Mouse (Mus musculus): ENCODE results near the gene Sparcl1. TPM values are rescaled to one million over a fixed set of nuclear protein-coding genes. Genes with fewer than 3 reads are reported as not detected.

The Sparcl1 gene
- polyA plus RNA-seq (2015; fragmentation: Nextera tagmentation; extraction: Ambion mirVana) = 56.7 and 79.2 TPM in 2 replicates

DNA sequence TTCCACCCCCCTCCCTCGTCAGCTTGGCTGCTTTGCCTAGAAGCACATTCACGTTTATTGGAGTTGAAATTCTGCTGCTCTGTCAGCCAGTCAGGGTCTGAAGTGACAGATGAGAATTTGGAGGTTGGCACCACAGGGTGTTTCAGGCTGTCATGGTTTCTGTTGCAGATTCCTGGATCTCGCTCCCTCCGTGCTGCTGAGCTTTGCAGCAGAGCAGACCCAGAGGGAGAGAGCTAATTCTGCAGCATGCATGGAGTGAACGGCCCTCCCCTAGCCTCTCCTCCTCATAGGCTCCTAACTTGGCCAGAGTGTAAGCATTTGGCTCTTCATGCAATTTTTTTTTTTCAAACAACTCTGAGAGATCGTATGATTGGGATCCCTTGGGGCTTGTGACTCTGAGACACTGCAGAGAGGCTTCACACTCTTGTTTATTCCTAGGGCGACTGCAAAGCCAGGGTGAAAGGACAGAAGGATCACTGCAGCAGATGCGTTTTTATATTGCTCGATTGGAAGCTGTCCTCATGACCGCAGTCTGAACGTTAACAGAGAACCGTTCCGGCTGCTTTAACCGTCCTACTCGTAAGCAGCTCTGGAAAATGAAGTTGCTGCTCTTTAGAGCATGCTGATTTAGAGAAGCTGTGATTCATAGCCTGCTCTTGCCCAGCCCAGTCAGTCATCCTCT lies at the start of gene Sparcl1:
Gene Sparcl1 (minus strand): TSS at position 243 of the 682 bp plus-strand sequence.
- ATAC-seq (ENCODE audit: low FRiP score, low TSS enrichment) = peak; percentile 57
- Histone ChIP-seq H3K36me3 (ENCODE audit: insufficient read depth, low read length) (no peaks in the 10 kb centered on the region), H3K4me1 (ENCODE audit: insufficient read depth, low read length) (peaks cover 53% of the 10 kb centered on the region), H3K9me3 (ENCODE audit: low read length) (no peaks in the 10 kb centered on the region), H3K9ac (replicated peaks; ENCODE audit: low read length) (peak within 1 kb of the TSS; percentile 61), H3K4me2 (replicated peaks; ENCODE audit: low read depth, low read length) (peak within 1 kb of the TSS; percentile 52), H3K4me3 (ENCODE audit: low read length) (peak within 1 kb of the TSS; percentile 37), H3K27ac (ENCODE audit: low read length) (peak within 1 kb of the TSS; percentile 86), H3K27me3 (ENCODE audit: insufficient read depth, low read length) (no peaks in the 10 kb centered on the region)
- 12% methylated on average over 15 of the region's 15 CpGs for WGBS

DNA sequence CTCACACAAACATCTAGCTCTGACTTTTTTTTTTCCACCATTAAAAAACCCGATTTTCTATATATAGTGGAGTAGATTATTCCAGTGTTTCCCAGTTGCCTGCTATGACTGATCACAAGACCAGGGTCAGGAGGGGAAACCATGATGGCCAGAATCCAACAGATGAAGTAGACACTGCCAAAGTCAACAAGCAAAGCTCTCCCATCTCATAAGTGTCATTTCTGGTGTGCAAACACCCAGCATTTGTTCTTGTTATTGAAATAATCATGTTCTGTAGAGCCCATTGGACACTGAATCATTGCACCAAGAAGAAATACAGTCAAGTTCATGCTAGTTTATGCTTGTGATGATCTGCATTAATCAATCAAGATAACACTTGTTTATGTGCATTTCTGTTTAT lies 47.9 kb upstream of the Sparcl1 start:
- H3K4me3 ChIP-seq (ENCODE audit: low read length) = no peak overlapping the region
- WGBS = 60% methylated on average over 1 of the region's 1 CpGs
- peak; percentile 70; the same call in 1 of the 2 replicates for ATAC-seq (ENCODE audit: low FRiP score, low TSS enrichment)

DNA sequence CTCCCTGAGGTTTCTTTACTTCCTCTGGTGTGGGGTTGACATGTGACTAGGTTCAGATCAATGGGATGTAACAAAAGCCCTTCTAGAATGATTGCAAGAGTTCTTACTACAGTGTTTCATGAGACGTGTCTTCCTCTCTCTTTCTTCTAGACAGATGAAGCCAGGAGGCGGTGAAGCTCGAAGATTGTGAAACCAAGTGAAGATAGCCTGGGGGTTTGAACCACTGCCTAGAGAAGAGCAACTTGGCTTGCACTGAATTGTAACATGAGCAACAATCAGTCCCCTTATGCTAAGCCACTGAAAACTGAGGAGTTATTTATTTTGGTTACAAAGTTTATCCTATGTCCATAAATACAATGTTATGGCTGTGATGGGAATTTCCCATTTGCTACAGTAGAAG lies 47.0 kb upstream of the Sparcl1 start:
- no peak for ATAC-seq (ENCODE audit: low FRiP score, low TSS enrichment)
- no peak overlapping the region for H3K4me3 ChIP-seq (ENCODE audit: low read length)
- no peak overlapping the region for H3K27ac ChIP-seq (ENCODE audit: low read length)
- WGBS = 78% methylated on average over 3 of the region's 3 CpGs
- no peaks in the 10 kb centered on the region for H3K4me1 ChIP-seq (ENCODE audit: insufficient read depth, low read length)
- H3K9ac ChIP-seq (replicated peaks; ENCODE audit: low read length) = no peak overlapping the region
- no peak overlapping the region for H3K4me2 ChIP-seq (replicated peaks; ENCODE audit: low read depth, low read length)
- H3K36me3 ChIP-seq (ENCODE audit: insufficient read depth, low read length) = no peaks in the 10 kb centered on the region
- H3K27me3 ChIP-seq (ENCODE audit: insufficient read depth, low read length) = no peaks in the 10 kb centered on the region
- H3K9me3 ChIP-seq (ENCODE audit: low read length) = no peaks in the 10 kb centered on the region

More for the DNA sequence above, 47.9 kb upstream of the Sparcl1 start:
- H3K27ac ChIP-seq (ENCODE audit: low read length) = no peak overlapping the region
- H3K4me1 ChIP-seq (ENCODE audit: insufficient read depth, low read length) = no peaks in the 10 kb centered on the region
- H3K36me3 ChIP-seq (ENCODE audit: insufficient read depth, low read length) = no peaks in the 10 kb centered on the region
- H3K9ac ChIP-seq (replicated peaks; ENCODE audit: low read length) = no peak overlapping the region
- no peaks in the 10 kb centered on the region for H3K27me3 ChIP-seq (ENCODE audit: insufficient read depth, low read length)
- no peaks in the 10 kb centered on the region for H3K9me3 ChIP-seq (ENCODE audit: low read length)
- no peak overlapping the region for H3K4me2 ChIP-seq (replicated peaks; ENCODE audit: low read depth, low read length)

DNA sequence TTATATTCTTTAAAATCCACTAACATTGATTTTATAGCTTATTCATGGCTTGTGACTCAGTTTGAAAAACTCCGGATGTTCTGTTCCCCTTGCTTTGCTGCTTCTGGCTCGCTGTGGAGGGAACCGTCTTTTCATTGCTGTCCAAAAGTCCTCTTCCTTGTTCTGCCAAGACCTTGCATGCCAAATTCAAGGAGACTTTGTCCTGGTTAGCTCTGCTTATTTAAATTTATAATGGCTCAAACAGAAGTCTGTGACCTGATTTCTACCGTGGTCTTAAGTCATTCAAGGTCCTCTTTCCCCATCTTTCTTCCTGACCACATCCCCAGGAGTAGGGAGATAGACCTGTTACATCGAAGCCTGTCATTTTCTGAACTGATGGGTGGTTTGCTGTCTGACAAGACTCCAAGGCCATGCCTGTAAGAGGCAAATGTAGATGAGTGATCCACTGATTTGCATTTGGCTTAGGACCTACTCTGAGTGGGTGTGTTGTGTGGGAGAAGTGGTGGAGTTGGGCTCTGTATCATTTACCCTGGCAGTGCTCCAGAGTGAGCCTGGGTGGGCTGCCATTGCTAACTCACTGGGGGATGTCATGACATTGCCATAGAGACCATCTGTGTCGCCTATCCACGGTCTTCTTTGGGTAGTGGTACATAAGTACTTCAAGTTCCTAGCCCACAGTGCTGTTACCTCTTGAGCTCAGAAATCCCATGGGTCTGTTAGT lies 45.0 kb upstream of the Sparcl1 start:
- no peaks in the 10 kb centered on the region for H3K9me3 ChIP-seq (ENCODE audit: low read length)
- H3K27me3 ChIP-seq (ENCODE audit: insufficient read depth, low read length) = no peaks in the 10 kb centered on the region
- H3K9ac ChIP-seq (replicated peaks; ENCODE audit: low read length) = no peak overlapping the region
- H3K4me2 ChIP-seq (replicated peaks; ENCODE audit: low read depth, low read length) = no peak overlapping the region
- 78% methylated on average over 7 of the region's 7 CpGs for WGBS
- no peaks in the 10 kb centered on the region for H3K4me1 ChIP-seq (ENCODE audit: insufficient read depth, low read length)
- H3K27ac ChIP-seq (ENCODE audit: low read length) = no peak overlapping the region
- no peak overlapping the region for H3K4me3 ChIP-seq (ENCODE audit: low read length)
- H3K36me3 ChIP-seq (ENCODE audit: insufficient read depth, low read length) = no peaks in the 10 kb centered on the region
- no peak for ATAC-seq (ENCODE audit: low FRiP score, low TSS enrichment)

DNA sequence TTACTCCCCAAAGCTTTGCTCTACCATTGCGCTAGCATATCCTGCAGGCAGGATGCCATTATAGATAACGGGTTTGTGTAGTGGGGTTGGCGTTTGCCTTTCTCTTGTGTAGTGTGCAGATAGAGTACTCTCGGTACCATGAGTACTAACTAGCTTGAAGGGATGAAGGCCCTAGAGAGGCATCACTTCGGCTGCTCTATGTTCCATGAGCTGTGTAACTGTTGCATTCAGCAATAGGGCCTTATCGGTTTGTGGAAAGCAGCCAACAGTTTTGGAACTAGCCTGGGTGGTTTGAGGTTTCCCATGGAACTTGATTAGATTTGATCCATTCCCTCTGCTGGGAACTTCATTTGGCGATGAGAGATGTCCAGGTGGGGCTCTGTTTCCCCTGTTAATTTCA lies 44.2 kb upstream of the Sparcl1 start:
- no peaks in the 10 kb centered on the region for H3K4me1 ChIP-seq (ENCODE audit: insufficient read depth, low read length)
- H3K9ac ChIP-seq (replicated peaks; ENCODE audit: low read length) = no peak overlapping the region
- H3K27ac ChIP-seq (ENCODE audit: low read length) = no peak overlapping the region
- 92% methylated on average over 7 of the region's 7 CpGs for WGBS
- no peaks in the 10 kb centered on the region for H3K9me3 ChIP-seq (ENCODE audit: low read length)
- no peak overlapping the region for H3K4me3 ChIP-seq (ENCODE audit: low read length)
- no peak overlapping the region for H3K4me2 ChIP-seq (replicated peaks; ENCODE audit: low read depth, low read length)
- no peaks in the 10 kb centered on the region for H3K36me3 ChIP-seq (ENCODE audit: insufficient read depth, low read length)
- H3K27me3 ChIP-seq (ENCODE audit: insufficient read depth, low read length) = no peaks in the 10 kb centered on the region
- no peak for ATAC-seq (ENCODE audit: low FRiP score, low TSS enrichment)

DNA sequence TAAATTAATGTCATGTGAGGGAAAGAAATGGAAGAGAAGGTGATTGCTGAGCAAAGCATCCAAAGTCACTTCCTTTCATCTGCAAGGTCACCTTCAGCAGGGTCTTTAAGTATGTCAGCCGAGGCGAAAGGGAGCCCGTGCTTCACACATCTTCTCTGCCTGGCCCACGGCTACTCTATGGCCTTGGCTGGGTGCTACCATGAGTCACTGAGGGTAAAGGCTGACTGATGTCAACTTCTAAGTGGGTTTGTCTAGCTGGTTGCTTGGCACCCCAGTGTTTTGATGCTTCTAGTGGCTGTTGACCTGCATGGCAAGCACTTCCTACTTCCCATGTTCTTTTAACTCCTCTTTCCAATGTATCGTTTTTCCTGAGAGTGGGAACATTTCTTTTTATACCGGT lies 36.7 kb upstream of the Sparcl1 start:
- H3K4me2 ChIP-seq (replicated peaks; ENCODE audit: low read depth, low read length) = no peak overlapping the region
- ATAC-seq (ENCODE audit: low FRiP score, low TSS enrichment) = no peak

DNA sequence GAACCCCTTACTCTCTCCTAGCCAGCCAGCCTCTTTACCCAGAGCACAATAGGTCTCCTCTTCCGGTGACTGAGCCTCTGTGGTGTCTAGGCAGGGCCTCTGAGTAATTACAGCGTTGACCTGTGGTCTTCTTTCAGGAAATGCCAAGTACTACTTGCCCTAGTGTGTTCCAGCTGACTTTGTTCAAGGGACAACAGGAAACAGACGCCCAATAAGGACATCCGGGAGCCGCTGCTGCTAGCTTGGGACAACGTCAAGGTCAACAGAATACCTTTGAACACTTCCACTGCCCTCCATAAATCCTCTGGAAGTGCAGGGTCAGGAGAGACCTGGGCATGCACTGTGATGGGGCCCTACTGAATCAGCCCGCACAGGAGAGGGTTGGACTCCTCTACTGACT lies 35.8 kb upstream of the Sparcl1 start:
- peaks cover 7% of the 10 kb centered on the region; the same call in 1 of the 2 replicates for H3K4me1 ChIP-seq (ENCODE audit: insufficient read depth, low read length)
- H3K4me2 ChIP-seq (replicated peaks; ENCODE audit: low read depth, low read length) = no peak overlapping the region
- H3K36me3 ChIP-seq (ENCODE audit: insufficient read depth, low read length) = no peaks in the 10 kb centered on the region
- 17% methylated on average over 7 of the region's 7 CpGs for WGBS
- H3K27ac ChIP-seq (ENCODE audit: low read length) = peak overlapping the region; percentile 30; the same call in 1 of the 2 replicates
- no peak overlapping the region for H3K9ac ChIP-seq (replicated peaks; ENCODE audit: low read length)
- no peak overlapping the region for H3K4me3 ChIP-seq (ENCODE audit: low read length)
- no peaks in the 10 kb centered on the region for H3K9me3 ChIP-seq (ENCODE audit: low read length)
- H3K27me3 ChIP-seq (ENCODE audit: insufficient read depth, low read length) = no peaks in the 10 kb centered on the region
- peak; percentile 85 for ATAC-seq (ENCODE audit: low FRiP score, low TSS enrichment)

More for the DNA sequence above, 36.7 kb upstream of the Sparcl1 start:
- Histone ChIP-seq H3K9me3 (ENCODE audit: low read length) (no peaks in the 10 kb centered on the region), H3K4me1 (ENCODE audit: insufficient read depth, low read length) (peaks cover 7% of the 10 kb centered on the region; the same call in 1 of the 2 replicates), H3K9ac (replicated peaks; ENCODE audit: low read length) (no peak overlapping the region), H3K27ac (ENCODE audit: low read length) (no peak overlapping the region), H3K4me3 (ENCODE audit: low read length) (no peak overlapping the region), H3K36me3 (ENCODE audit: insufficient read depth, low read length) (no peaks in the 10 kb centered on the region), H3K27me3 (ENCODE audit: insufficient read depth, low read length) (no peaks in the 10 kb centered on the region)
- 89% methylated on average over 6 of the region's 6 CpGs for WGBS

DNA sequence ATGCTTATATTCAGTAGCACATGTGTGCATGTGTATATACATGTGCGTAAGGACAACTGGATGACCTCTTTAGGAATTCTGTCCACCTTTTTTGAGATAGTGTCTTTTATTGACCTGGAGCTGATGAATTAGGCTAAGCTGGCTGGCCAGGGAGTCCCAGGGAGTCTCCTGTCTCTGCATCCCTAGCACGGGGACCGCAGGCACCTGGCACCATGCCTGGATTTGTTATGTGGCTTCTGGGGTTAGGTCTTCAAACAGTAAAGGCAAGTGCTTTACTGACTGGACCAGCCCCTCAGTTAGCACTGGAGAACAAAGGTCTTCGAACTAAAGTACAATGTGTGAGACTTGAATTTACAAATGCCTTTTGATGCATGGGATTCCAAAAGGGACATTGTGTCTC lies 30.5 kb upstream of the Sparcl1 start:
- Histone ChIP-seq H3K4me1 (ENCODE audit: insufficient read depth, low read length) (peaks cover 2% of the 10 kb centered on the region; the same call in 1 of the 2 replicates), H3K27me3 (ENCODE audit: insufficient read depth, low read length) (no peaks in the 10 kb centered on the region), H3K27ac (ENCODE audit: low read length) (no peak overlapping the region), H3K4me2 (replicated peaks; ENCODE audit: low read depth, low read length) (no peak overlapping the region), H3K9ac (replicated peaks; ENCODE audit: low read length) (no peak overlapping the region), H3K9me3 (ENCODE audit: low read length) (no peaks in the 10 kb centered on the region), H3K36me3 (ENCODE audit: insufficient read depth, low read length) (no peaks in the 10 kb centered on the region), H3K4me3 (ENCODE audit: low read length) (no peak overlapping the region)
- no peak for ATAC-seq (ENCODE audit: low FRiP score, low TSS enrichment)
- 74% methylated on average over 4 of the region's 4 CpGs for WGBS

DNA sequence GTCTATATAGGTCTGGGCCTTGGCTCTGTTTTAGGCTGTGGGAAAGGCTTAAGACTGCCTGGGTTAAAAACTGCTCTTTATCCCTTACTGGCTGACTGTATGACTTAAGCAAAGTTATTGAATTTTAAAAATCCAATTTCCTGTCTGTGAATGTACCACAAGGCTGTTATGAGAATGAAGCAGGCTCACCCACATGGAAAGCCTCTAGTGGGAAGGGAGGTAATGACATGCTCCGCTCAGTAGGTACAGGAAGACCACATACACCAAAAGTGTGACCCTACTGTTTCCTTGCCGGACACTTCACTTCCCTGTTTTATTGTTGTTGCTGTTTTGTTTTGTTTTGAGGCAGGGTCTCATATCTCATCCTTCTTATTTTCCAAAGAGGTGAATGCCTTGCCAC lies 27.5 kb upstream of the Sparcl1 start:
- H3K27me3 ChIP-seq (ENCODE audit: insufficient read depth, low read length) = no peaks in the 10 kb centered on the region
- H3K9me3 ChIP-seq (ENCODE audit: low read length) = no peaks in the 10 kb centered on the region
- no peak overlapping the region for H3K9ac ChIP-seq (replicated peaks; ENCODE audit: low read length)
- H3K4me3 ChIP-seq (ENCODE audit: low read length) = no peak overlapping the region
- no peaks in the 10 kb centered on the region for H3K36me3 ChIP-seq (ENCODE audit: insufficient read depth, low read length)
- H3K27ac ChIP-seq (ENCODE audit: low read length) = no peak overlapping the region
- 66% methylated on average over 2 of the region's 2 CpGs for WGBS
- no peak overlapping the region for H3K4me2 ChIP-seq (replicated peaks; ENCODE audit: low read depth, low read length)
- no peak for ATAC-seq (ENCODE audit: low FRiP score, low TSS enrichment)
- H3K4me1 ChIP-seq (ENCODE audit: insufficient read depth, low read length) = 0 out of 2 replicates have a peak, but pooled peaks cover 3% of the 10 kb centered on the region
